Mouse (Mus musculus) cortical plate, adult 2 months (tissue): ENCODE data around the gene Cnga1.

Source experiments
- CTCF ChIP-seq: fragments of 200-500 bp; IDR thresholded peaks from 2 replicates; pipeline ENCODE4 v1.5.1; 2011; ENCODE audit warnings: mild to moderate bottlenecking, control low read depth, low read length; ENCODE audit not compliant: insufficient read depth; ENCODE audit errors: extremely low read depth
- POLR2A ChIP-seq: fragments of 200-500 bp; IDR thresholded peaks from 2 replicates; pipeline ENCODE4 v1.6.1; 2011; ENCODE audit warnings: mild to moderate bottlenecking, low read length, control low read depth; ENCODE audit not compliant: insufficient read depth; ENCODE audit errors: extremely low read depth

DNA sequence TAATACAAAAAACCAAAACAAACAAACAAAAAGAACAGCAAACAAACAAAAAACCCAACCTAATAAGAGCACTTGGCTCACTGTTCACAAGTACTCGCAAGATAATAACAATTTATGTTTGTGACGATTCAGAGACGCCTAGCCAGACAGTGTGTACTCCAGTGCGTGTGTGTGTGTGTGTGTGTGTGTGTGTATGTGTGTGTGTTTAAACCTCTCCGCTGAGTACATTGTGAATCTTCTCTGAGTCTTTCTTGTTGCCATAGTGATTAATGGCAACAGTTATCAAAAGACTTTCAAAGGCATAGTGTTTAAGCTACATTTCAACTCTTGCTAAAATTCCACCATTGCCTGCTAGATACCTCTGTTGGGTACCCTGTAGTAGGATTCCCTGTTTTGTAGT, 20.1 kb upstream of the Cnga1 start:
- TF ChIP-seq POLR2A (no peak), CTCF (no peak)
